Mouse (Mus musculus) intestine, embryonic 14.5 days (tissue): ENCODE data around the gene Agfg1. TPM values are rescaled to one million over a fixed set of nuclear protein-coding genes. Genes with fewer than 3 reads are reported as not detected.

Source experiments
- ATAC-seq: fragments of 200-750 bp; cut with Nextera tagmentation; replicated peaks from 2 replicates; pipeline ENCODE4 v1.8.0; 2017; ENCODE audit warnings: low read depth, moderate number of reproducible peaks, moderate TSS enrichment, moderate library complexity; ENCODE audit not compliant: low FRiP score, low TSS enrichment
- DNase-seq: peaks from one replicate; pipeline ENCODE4 v3.0.0-alpha.2; 2018; ENCODE audit warnings: low spot score
- H3K27ac ChIP-seq: fragments of 300-500 bp; sonication (generic); 2 replicates; pipeline ENCODE4 v1.5.1; 2014; ENCODE audit warnings: low read depth, mild to moderate bottlenecking, control low read depth
- H3K27me3 ChIP-seq: fragments of 300-500 bp; sonication (generic); replicated peaks from 2 replicates; pipeline ENCODE4 v1.6.1; 2014; ENCODE audit warnings: low read length, control low read depth; ENCODE audit not compliant: control insufficient read depth, insufficient read depth
- H3K36me3 ChIP-seq: fragments of 300-500 bp; sonication (generic); 2 replicates; pipeline ENCODE4 v1.6.1; 2014; ENCODE audit warnings: low read length, control low read depth; ENCODE audit not compliant: control insufficient read depth, insufficient read depth
- H3K4me1 ChIP-seq: fragments of 300-500 bp; sonication (generic); replicated peaks from 2 replicates; pipeline ENCODE4 v1.6.1; 2014; ENCODE audit warnings: low read length, control low read depth, mixed read lengths; ENCODE audit not compliant: control insufficient read depth, insufficient read depth
- H3K4me2 ChIP-seq: fragments of 300-500 bp; sonication (generic); 2 replicates; pipeline ENCODE4 v1.6.1; 2014; ENCODE audit warnings: low read length
- H3K4me3 ChIP-seq: fragments of 300-500 bp; sonication (generic); 2 replicates; pipeline ENCODE4 v1.5.1; 2014; ENCODE audit warnings: low read depth, low read length, control low read depth, mixed read lengths
- H3K9ac ChIP-seq: fragments of 300-500 bp; sonication (generic); 2 replicates; pipeline ENCODE4 v1.6.1; 2014; ENCODE audit warnings: mild to moderate bottlenecking, low read length
- H3K9me3 ChIP-seq: fragments of 300-500 bp; sonication (generic); 2 replicates; pipeline ENCODE4 v1.6.1; 2016; ENCODE audit warnings: low read length, control low read depth; ENCODE audit not compliant: control insufficient read depth
- WGBS: fragments of 180-500 bp; shearing (Covaris S2); extraction: QIAGEN DNeasy Blood & Tissue Kit; methylation state at CpG from one replicate; pipeline ENCODE4 v1.1.7; 2014; 5-methylcytosine and 5-hydroxymethylcytosine counted together
- polyA plus RNA-seq: library from polyadenylated mRNA; unstranded; fragments of >200 nt; fragmentation: Nextera tagmentation; extraction: Ambion mirVana; gene quantifications from 2 replicates; pipeline ENCODE4 v1.2.1, GENCODE M21; 2014

Gene Agfg1
- polyA plus RNA-seq, 1 experiment from 2014 or later: 46.9 TPM

DNA sequence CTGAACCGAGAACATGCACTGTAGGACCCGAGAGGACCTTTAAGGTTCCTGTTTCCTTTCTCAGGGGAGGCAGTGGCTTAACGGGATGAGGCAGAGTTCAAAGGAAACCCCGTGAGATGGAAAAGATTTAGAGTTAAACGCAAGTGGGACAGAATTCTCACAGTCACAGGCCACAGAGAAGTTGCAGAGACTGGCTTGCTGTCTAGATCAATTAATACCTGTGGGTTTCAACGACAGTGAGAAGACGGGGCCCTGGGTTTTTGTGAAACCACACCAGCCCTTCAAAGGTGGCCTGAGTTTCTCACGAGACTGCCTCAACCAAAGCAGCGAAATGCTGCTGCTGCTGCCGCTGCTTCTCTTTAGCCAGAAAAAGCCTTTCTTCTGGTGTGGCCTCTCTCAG is 19.9 kb upstream of the Agfg1 start:
- H3K9me3 ChIP-seq: no peaks in the 10 kb centered on the region
- H3K9ac ChIP-seq: no peak overlapping the region
- no peaks in the 10 kb centered on the region for H3K36me3 ChIP-seq
- peaks cover 3% of the 10 kb centered on the region; the same call in 1 of the 2 replicates for H3K4me1 ChIP-seq
- no peak overlapping the region for H3K4me3 ChIP-seq
- no peak overlapping the region for H3K4me2 ChIP-seq
- DNase-seq: no peak
- H3K27me3 ChIP-seq: no peaks in the 10 kb centered on the region
- H3K27ac ChIP-seq: no peak overlapping the region; the same call in 1 of the 2 replicates
- no peak for ATAC-seq
- WGBS: 57% methylated on average over 10 of the region's 10 CpGs

DNA sequence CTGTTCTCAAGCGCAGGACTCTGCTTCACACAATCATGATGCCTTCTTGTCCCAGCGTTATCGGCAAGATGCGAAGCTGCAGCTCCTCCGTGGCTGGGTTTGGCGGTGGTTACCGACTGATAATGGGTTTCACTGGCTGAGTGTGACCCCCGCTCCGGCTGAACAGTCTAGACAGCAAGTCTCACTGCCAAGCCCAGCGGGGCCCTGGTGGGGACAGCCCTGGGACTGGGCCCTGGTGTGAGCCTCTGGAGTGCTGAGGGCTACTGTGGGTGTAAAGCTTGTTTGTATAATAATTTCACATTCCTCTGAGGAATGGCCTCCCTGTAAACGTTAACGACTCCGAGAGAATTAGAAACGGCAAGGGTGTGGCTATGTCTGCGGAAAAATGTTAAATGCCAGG is 19.1 kb upstream of the Agfg1 start:
- H3K9ac ChIP-seq: no peak overlapping the region
- H3K36me3 ChIP-seq: no peaks in the 10 kb centered on the region
- no peak for ATAC-seq
- H3K27me3 ChIP-seq: no peaks in the 10 kb centered on the region
- no peak for DNase-seq
- H3K4me1 ChIP-seq: peaks cover 3% of the 10 kb centered on the region; the same call in 1 of the 2 replicates
- no peaks in the 10 kb centered on the region for H3K9me3 ChIP-seq
- H3K4me2 ChIP-seq: no peak overlapping the region
- no peak overlapping the region for H3K4me3 ChIP-seq
- WGBS: 41% methylated on average over 15 of the region's 15 CpGs
- H3K27ac ChIP-seq: no peak overlapping the region

DNA sequence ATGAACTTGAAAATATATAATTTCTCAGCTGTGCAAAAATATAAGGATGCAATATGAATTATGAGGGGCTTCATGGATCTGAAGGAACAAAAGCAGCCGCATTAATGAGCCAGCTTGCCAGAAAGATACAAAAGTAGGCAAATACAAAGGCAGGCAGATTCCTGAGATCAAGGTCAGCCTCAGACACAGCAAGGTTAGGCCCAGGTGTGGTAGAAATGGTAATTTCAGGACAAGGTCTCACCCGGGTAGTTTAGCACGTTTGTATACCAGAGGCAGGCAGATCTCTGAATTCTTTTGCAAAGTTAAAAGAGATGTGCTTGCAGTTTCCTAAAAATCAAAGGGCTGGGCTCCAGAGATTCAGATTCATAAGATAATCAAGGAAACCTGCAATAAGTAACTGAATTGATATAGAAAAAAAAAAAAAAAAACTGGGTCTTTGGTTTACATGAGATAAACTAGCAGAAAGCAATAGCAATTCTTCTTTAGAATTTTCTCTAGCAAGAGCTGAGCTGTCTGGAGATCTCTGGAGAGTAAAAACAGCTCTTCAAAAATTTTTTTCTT is 18.6 kb upstream of the Agfg1 start:
- Histone ChIP-seq H3K4me3 (no peak overlapping the region), H3K4me2 (no peak overlapping the region), H3K27me3 (no peaks in the 10 kb centered on the region), H3K9ac (no peak overlapping the region), H3K4me1 (peaks cover 3% of the 10 kb centered on the region; the same call in 1 of the 2 replicates), H3K36me3 (no peaks in the 10 kb centered on the region), H3K9me3 (no peaks in the 10 kb centered on the region), H3K27ac (no peak overlapping the region)
- ATAC-seq (no peak), DNase-seq (no peak)
- WGBS: 76% methylated on average over 3 of the region's 3 CpGs

DNA sequence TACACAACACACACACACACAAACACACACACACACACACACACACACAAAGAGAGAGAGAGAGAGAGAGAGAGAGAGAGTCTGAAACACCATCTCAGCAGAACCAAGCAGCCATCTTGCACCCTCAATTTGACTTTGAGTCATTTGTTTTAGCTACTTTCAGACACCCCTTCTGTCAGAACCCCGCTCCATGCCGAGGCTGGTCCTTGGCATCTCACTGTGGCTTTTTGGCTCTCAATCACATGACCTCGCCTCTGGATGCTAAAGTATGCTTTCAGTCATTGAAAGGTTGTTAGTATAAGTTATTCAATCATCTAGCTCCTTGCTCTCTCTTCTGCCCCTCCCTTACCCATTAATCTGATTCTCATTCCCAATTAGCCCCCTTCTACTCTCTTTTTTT is 17.4 kb upstream of the Agfg1 start:
- ATAC-seq (no peak), DNase-seq (no peak)
- Histone ChIP-seq H3K36me3 (no peaks in the 10 kb centered on the region), H3K27ac (no peak overlapping the region), H3K9me3 (no peaks in the 10 kb centered on the region), H3K4me3 (no peak overlapping the region), H3K4me2 (no peak overlapping the region), H3K4me1 (peaks cover 3% of the 10 kb centered on the region; the same call in 1 of the 2 replicates), H3K9ac (no peak overlapping the region), H3K27me3 (no peaks in the 10 kb centered on the region)
- 75% methylated on average over 3 of the region's 3 CpGs for WGBS

DNA sequence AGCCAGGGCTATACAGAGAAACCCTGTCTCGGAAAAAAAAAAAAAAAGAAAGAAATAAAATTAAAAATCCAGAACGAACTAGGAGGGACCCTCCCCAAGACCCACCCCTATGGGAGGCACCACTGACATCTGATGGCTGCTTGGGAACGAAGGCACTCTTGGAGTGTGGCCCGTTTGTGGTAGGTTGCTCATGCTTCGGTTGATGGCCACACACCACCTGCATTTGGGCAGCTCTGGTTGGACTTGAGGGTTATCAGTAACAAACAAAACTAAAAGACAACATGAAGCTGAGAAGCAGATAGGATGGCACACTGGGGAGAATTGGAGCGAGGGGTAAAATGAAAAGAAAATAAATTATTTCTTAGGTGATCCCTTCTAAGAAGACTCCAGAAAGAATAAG is 15.1 kb upstream of the Agfg1 start:
- H3K36me3 ChIP-seq: no peaks in the 10 kb centered on the region
- no peak overlapping the region for H3K4me3 ChIP-seq
- ATAC-seq: no peak
- H3K4me1 ChIP-seq: peaks cover 3% of the 10 kb centered on the region; the same call in 1 of the 2 replicates
- DNase-seq: no peak
- H3K27me3 ChIP-seq: no peaks in the 10 kb centered on the region
- 86% methylated on average over 6 of the region's 6 CpGs for WGBS
- H3K9me3 ChIP-seq: no peaks in the 10 kb centered on the region
- no peak overlapping the region for H3K27ac ChIP-seq
- H3K4me2 ChIP-seq: no peak overlapping the region
- H3K9ac ChIP-seq: no peak overlapping the region

DNA sequence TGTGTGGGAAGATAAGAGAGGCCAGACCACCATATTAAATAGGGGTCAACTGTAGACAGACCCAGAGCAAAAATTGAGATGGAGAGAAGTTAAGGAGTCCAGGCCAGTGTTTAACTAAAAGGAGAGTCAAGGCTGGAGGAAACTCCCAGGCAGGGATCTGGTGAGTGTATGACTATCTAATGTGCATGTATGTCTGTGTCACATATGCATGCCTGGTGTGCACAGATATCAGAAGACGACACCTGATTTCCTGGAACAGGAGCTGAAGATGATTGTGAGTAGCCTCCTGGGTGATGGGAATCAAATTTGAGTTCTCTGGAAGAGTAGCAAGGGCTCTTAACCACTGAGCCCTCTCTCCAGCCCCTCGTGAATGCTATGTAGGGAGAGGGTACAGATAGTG is 14.0 kb upstream of the Agfg1 start:
- 0 out of 2 replicates have a peak, but pooled peaks cover under 1% of the 10 kb centered on the region for H3K4me1 ChIP-seq
- no peak overlapping the region for H3K27ac ChIP-seq
- H3K36me3 ChIP-seq: no peaks in the 10 kb centered on the region
- H3K4me3 ChIP-seq: no peak overlapping the region
- 85% methylated on average over 2 of the region's 2 CpGs for WGBS
- no peak for DNase-seq
- no peaks in the 10 kb centered on the region for H3K9me3 ChIP-seq
- H3K9ac ChIP-seq: no peak overlapping the region
- H3K4me2 ChIP-seq: no peak overlapping the region
- H3K27me3 ChIP-seq: no peaks in the 10 kb centered on the region
- no peak for ATAC-seq

DNA sequence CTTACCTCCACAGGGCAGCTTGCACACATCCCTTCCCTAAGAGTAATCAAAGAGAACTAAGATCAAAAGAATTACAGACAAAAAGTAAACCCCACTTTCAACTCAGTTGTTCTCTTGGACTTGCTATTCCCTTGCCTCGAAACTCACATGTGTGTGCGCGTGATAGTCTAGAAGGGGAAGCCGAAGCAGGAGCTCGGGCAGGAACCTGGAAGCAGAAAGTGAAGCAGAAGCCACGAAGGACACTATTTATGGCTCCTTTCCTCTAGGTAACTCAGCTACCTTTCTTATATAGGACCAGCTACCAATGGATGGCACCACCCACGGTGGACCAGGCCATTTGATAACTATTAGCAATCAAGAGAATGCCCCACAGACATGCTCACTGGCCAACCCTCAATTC is 13.5 kb upstream of the Agfg1 start:
- Histone ChIP-seq H3K4me1 (no peaks in the 10 kb centered on the region), H3K27ac (no peak overlapping the region), H3K27me3 (no peaks in the 10 kb centered on the region), H3K36me3 (no peaks in the 10 kb centered on the region), H3K9ac (no peak overlapping the region), H3K4me3 (no peak overlapping the region), H3K9me3 (no peaks in the 10 kb centered on the region), H3K4me2 (no peak overlapping the region)
- 87% methylated on average over 7 of the region's 7 CpGs for WGBS
- DNase-seq (no peak), ATAC-seq (no peak)

DNA sequence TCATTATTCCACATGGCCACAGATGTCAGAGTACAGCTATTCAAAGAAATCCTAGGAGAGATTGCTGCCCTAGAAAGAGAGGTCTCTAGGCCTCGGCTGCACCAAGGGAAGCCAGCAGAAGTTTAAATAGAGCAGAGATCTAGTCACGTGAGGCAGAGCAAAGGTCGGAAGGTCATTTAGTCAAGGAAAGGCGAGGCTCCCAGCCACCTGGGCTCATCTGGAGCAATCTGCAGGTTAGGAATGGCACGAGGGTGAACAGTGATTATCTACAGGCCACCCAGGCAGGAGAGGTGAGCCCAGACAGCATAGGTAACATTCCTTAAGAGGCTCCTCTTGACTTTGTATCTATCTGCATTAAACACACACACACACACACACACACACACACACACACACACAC is 12.4 kb upstream of the Agfg1 start:
- H3K27me3 ChIP-seq: no peaks in the 10 kb centered on the region
- DNase-seq (no peak), ATAC-seq (peak; percentile 29; the same call in 1 of the 2 replicates)
- no peaks in the 10 kb centered on the region for H3K36me3 ChIP-seq
- H3K27ac ChIP-seq: no peak overlapping the region
- no peaks in the 10 kb centered on the region for H3K9me3 ChIP-seq
- no peak overlapping the region for H3K4me3 ChIP-seq
- H3K4me1 ChIP-seq: 0 out of 2 replicates have a peak, but pooled peaks cover 4% of the 10 kb centered on the region
- H3K4me2 ChIP-seq: no peak overlapping the region
- WGBS: 23% methylated on average over 5 of the region's 5 CpGs
- H3K9ac ChIP-seq: no peak overlapping the region

DNA sequence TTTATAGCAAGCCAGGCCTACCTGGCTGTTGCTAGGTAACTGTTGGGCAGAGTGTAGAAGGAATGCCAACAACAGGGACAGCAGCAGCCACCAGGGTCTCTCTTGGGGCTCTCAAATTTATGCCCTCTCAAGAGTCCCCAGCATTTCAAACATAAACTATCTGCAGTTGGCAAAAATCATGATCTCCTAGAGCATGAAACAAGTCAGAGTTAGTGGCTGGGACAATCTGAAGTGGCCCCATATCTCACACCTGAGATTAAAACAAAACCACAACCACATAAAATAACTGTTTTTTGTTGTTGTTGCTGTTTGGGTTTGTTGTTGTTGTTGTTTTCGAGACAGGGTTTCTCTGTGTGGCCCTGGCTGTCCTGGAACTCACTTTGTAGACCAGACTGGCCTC is 8.5 kb upstream of the Agfg1 start:
- Histone ChIP-seq H3K4me3 (no peak overlapping the region), H3K4me2 (no peak overlapping the region), H3K9me3 (no peaks in the 10 kb centered on the region), H3K27me3 (no peaks in the 10 kb centered on the region), H3K4me1 (0 out of 2 replicates have a peak, but pooled peaks cover 4% of the 10 kb centered on the region), H3K27ac (no peak overlapping the region), H3K36me3 (no peaks in the 10 kb centered on the region), H3K9ac (no peak overlapping the region)
- ATAC-seq (no peak), DNase-seq (no peak)
- 94% methylated on average over 1 of the region's 1 CpGs for WGBS
